Mouse (Mus musculus) WW6 (cell line): ENCODE measurements around the gene Flt1.

Source experiments
- DNase-seq: peaks from one replicate; pipeline ENCODE4 v3.0.0-alpha.2; 2013; ENCODE audit warnings: low read depth, low spot score

Gene Flt1

DNA sequence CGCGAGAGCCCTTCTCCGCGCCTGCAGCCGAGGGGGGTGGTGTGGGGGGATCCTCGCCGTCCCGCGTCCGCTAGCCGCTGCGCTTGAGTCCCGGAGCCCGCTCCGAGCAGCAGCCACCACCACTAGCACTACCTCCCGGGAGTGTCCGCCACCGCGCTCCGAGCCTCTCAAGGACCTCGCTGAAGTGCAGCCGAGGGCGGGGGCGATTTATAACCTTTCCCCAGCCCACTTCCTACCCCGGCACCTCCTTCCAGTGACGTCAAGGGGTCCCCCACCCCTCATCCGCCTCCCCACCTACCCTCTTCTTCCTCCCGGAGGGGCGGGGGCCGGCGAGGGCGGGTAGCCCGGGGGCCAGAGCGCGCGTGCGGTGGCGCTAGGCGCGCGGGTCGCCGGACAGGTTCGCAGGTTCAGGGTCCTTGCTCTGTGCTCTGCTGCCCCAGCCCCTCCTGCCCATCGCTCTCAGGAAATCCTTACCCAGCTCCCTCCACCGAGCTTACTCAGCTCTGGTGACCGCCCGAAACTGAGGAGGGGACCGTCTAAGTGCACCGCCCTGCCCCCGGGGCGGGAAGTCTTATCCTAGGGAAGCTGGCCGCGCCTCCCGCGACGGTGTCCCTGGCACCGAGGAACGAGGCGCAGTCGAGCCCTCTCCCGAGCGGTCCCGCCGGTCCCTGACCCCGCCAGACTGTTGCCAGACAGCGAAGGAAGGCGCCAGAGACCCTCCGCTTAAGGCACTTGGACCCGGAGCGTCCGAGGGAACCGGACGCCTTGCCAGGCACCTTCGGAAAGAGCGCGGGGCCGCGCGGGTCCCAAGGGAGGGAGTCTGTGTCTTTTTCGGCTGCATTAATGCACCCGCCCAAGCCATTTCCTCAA, at the start of gene Flt1:
Gene Flt1 (minus strand): TSS at position 181 of the 870 bp plus-strand sequence.
- DNase-seq, result no peak

DNA sequence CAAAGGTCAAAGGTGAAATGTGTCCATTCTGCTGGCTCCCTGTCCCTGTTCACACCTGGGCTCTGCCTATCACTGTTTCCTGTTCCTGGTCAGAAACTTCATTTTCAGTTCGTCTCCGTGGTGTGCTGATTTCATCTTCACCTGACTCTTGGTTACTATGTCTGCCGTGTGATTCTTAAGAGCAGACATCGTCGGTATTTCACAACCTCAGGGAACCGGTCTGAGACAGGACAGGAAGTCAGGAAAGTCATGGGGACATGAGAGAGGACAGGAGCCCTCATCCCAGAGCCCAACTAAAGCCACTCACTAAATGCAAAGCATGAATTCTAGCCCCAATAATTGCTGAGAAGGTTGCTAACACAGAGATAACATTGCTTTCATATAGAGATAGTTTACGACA, 49.4 kb upstream of the Flt1 start:
- DNase-seq, result no peak

DNA sequence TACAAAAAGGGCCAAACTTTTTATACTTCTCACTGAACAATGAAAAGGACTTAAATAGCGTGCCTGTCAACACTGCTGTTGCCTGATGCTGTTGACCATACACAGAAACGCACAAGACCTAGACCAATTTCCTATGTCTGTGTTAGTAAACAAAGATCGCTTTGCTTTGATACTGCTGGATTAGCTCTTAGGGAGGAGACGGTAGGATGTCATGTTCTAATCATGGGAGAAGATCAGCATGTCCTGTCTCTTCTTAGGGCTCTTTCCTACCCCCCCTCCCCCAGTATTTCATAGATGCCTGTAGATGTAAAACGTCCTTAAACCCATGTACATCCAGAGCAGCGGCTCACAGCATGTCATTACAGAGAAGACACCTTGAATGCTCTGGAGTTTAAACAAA, 44.1 kb upstream of the Flt1 start:
- no peak for DNase-seq

DNA sequence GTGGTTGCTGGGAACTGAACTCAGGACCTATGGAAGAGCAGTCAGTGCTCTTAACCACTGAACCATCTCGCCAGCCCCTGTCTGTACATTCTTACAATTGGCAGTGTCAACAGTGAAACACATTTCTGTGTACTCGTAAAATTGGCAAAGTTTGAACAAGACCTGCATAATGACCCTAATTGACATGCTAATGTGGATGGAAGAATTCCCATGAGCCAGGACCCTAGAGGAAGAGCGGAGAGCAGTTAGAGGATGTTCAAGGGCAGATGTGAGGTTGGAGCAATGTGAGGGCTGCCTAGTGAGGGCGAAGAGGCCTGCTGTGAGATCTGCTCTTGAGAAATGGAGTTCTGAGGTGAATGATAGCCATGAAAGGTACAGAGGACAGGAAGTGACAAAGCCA, 38.2 kb upstream of the Flt1 start:
- no peak for DNase-seq

DNA sequence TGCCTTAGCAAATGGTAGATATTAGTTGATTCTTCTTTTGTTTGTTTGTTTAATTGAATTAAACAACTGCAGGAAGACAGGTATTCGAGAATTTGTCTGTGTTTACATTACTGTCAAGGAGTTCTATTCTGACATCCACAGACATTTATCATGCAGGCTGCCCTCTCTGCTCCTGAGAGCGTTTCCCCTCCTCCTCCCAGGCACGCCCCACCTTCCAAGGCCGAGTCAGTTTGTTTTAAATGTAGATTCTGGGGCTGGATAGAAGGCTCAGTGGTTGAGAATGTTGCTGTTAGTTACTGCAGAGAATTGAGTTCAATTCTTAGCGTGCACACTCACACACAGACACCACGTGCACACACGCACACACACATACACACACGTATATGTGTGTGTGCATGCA, 36.2 kb upstream of the Flt1 start:
- DNase-seq, result no peak

DNA sequence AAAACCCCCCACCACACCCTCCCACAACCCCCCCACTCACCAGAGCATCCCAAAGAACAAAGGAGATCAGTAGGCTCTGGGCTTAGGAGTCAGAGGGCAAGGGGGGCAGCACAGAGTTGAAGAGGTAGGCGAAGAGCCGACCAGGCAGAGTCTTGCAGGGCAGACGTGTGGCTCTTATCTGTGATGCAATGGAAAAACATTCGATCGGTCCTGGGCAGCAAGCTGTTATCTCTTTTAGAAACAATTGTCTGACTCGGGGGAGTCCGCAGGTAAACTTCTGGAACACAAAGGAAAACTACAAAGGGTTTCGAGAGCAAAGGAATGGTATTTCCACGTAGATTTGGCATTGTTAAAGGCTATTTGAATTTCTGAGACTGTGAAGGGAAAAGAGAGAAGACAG, 35.5 kb upstream of the Flt1 start:
- DNase-seq, result no peak

DNA sequence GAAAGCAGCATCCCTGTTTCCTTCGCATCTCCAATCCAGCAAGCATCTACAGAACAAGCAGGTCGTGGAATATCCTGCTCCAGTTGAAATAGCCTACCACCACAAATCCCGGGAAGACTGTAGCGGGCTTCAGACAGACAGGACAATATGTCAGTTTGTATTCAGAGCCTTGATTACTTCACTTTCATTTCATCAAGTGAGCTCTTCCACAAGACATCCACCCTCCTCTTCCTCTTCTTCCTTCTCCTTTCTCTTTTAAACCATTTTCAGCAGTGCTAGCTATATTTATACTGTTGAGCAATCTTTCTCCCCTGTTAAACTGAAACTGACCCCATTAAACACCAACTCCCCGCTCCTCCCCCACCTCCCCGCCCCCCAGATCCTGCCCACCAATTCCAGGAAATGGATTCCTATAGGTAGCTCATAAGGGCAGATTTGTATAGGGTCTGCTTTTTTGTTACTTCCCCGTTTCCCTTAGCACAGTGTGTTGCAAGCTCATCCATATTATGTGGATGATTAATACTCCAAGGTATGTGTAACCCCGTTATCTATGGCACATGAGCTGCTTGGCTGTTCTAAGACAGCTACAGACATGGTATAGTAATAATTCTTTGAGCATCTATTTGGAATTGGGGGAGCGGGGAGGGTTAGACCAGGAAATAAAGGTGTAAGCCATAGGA, 33.0 kb upstream of the Flt1 start:
- no peak for DNase-seq

DNA sequence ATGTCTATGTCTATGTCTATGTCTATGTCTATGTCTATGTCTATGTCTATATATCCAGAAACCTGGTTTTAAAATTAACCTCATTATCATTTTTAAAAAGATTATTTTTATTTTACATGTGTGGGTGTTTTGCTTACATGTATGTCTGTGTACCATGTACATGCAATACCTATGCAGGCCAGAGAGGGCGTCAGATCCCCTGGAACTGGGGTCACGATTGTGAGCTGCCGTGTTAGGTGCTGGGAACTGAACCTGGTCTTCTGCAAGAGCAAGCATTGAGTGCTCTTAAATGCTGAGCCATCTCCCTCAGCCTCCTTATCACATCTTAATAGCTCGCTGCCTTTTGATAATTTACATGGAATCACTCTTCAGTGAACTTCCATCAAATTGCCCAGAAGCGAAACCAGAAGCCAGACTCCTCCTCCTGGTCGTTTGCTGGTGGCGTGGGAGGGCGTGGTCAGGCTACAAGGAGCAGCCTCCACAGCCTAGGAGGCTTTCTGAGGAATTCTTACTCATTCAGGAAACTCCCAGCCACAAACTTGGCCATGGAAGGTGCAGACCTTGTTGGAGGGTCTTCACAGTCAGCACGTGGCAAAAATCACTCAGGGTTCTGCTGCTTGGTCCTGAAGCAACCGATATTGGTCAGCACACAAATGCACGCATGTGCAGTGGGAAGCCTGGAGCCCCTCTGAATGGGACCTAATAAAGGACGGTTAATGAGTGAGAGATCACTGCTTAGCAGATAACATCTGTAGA, 32.2 kb upstream of the Flt1 start:
- no peak for DNase-seq

DNA sequence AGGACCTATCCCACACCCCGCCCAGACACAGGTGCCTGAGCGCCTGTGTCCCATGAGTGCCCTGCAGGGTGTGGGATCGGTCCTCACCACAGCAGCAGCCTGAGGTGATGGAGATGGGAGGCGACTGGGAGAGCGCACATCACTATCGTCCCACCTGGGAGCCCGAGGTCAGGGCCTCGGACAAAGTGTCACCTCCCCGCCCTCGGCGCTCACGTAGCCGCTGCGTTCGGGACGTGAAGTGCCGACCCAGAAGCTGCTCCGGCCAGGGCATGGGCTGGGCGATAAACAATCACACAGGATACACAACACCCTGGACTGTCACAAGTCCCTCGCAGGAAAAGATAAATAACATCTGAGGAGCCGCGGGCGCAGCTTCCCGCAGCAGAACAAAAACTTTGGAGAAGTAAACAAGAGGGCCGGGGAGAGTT, 27.1 kb upstream of the Flt1 start:
- no peak for DNase-seq

DNA sequence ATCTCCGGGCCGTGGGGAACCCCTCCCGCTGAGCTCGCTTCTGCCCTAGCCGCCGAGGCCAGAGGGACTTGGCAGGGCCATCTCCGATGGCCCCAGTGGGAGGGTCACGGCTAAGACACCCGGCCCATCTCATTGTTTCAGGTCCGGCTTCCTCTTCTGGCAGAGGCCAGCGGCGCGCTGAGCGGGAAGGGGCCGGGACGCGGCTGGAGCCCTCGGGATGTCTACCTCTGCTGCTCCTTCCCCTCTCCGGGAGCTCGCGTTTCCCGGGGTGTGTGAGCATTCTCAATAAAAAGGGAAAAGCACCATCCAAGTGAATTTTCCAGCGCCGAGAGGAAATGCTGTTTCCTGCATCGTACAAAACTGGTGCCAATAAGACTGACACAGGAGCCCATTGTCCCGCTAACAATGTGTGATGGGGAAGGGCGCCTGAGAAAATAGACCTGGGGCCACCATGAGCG, 25.9 kb upstream of the Flt1 start:
- DNase-seq, result no peak

DNA sequence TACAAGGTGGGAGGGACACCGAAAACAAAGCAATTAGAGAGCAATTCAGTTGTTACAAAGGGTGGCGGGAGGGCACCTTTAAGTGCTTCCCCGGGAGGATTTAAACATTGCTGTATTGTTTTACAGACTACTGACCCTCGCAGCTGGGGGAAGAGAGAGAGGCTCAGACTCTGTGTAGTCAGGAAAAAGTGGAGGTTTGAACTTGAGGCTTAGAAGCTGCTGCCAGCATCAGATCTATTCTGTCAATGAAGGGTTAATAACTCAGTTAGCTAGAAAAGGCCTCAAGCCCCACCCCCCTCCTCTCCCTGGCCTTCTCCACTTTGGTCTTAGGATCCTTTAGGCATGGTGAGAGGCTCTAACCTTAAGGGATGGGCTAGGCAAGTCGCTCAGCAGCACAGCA, 24.2 kb upstream of the Flt1 start:
- DNase-seq, result no peak

DNA sequence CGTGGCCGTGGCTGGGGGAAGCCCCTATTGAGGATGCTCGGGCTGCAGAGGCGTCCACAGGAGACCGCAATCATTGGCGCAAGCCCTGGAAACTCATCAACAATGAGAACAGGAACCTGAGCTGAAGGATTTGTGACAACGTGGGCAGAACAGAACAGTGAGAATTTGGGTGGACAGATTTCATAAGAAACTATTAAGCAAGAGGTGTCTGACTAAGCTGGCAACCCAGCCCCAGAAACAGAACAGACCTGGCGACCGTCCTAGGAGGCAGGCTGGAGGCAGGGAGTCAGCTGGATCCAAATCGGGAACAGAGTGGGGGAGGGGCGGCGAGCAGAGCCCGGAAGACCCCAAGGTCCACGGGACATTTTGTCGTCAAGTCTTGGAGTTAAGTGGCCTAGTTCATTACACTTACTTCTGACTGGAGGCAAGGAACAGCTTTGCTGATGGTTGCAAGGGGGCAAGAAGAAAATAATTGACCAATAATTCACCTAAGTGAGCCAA, 22.3 kb upstream of the Flt1 start:
- DNase-seq, result no peak

DNA sequence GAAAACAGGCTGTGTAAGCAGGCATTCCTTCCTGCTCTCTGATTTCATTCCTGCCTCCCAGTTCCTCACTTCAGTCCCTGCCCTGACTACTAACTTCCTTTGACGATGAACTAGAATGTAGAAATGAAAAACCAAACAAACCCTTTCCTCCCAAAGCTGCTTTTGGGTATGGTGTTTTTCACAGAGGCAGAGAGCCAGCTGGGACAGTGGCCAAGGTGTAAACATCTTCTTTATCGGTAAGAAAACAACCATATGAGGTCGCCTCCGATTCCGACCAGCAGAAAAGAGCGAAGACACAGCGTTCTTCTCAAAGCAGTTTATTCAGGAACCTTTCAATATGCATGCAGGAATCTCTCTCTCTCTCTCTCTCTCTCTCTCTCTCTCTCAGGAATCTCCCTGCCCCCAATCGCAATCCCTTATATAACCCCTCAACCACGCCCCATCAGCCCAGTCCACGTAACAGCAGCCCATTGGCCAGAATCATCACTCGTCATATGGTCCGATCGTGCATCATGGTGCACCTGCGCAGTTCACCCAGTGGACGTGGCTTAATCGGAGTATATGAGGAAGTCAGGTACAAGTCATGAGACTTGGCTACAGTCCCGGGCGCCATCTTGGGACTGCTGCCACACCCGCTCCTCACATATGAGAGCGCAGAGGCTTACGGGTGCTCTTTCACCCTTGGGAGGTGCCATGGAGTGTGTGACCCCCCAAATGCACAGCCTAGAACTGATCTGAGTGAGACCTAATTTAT, 19.3 kb upstream of the Flt1 start:
- no peak for DNase-seq

DNA sequence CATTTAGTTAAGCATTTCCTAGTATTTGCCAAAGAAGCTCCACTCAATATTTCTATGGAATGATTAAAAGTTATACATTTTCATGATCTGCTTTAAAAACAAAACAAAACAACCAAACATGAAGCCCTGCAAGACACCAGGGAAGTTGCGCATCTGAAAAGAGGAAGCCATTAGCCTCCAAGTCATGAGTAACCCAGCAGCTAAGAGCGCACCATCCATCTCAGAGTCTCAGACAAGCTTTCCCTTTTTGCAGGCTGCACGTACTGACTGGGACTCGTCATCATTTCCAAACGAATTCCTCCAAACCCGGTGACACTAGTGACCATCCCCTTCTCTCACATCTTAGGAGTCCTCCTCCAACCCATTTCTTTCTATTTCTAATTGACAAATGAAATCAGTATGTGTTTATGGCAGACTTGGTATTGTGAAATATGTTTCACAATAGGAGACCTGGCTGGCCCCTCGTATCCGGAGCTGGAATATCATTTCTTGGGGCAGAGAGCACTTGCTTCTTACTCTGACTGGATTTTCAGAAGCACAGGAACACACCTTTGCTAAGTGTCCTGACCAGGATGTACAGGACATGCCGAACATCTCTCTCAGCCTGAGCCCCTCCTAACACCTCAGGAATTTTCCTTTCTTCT, 16.8 kb upstream of the Flt1 start:
- DNase-seq, result no peak

DNA sequence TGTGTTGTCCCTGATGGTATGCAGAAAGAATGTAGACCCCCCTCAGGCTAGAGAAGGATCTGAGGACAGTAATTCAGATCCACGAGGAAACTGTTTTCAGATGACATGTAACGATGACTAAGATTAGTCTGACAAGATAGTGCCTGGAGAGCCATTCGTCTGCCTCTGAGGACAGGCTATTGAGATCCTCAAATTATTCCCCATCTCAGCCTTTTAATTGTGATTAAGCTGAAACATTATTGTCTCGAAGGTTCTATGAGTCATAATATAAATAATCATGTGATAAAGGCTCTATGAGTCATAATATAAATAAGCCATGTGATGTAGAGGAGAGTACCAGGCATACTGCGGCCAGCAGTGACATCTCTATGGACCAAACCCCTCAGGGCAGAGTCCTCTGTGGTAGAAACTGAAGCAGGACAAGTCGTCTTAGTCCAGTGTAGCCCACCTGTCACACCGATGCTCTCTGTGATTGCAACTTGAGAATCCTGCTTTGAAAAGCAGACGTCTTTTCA, 11.0 kb upstream of the Flt1 start:
- no peak for DNase-seq

DNA sequence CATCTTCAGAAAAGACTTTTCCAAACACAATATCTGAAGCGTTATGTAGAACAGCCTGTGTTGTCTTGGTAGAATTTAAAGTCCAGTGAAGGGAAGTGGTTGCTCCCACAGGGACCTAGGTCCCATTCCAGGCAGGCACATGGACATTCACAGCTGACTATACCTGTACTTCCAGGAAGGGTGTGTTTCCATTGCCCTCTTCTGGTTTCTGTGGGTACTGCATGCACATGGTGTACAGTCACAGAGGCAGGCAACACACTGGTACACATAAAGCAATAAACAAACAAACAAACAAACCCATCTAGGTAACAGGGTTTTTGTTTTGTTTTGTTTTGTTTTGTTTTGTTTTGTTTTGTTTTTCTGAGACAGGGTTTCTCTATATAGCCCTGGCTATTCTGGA, 7.9 kb upstream of the Flt1 start:
- no peak for DNase-seq

DNA sequence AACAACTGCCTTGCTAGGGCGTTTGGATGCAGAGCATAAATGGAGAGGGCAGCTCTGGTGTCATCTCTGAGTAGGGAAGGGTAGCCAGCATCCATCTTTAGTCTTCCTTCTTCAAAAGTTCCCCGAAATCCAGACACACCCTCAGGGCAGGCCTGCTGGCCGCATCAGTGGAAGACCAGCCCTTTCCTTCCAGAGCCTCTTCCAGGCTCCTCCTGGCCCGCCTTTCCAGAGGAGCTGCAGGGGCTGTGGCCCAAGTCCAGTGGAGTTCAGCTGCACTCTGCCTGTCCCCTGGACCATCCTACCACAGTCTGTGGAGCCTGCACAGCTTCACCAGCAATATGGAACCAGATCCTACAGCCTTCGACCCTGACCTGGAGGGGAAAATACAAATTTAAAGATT, 7.1 kb upstream of the Flt1 start:
- no peak for DNase-seq

DNA sequence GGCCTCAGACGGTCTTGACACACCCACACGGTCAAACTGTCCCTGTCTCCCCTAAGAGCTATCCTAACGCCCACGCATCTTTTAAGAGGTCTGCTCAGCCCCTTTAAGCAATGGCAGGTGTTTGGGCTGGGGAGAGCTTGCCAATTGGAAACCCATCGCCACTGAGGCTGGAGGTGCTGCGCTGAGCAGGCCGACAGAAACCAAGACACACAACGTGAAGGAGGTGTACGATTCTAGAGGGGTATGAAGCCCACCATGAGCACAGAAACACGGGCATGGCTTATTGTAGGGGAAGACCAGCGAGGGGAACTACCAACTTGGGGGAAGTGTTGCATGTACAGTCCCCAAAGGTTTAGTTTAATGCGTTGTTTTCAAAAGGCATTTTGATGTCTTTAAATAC, 1.7 kb upstream of the Flt1 start:
- DNase-seq, result no peak

DNA sequence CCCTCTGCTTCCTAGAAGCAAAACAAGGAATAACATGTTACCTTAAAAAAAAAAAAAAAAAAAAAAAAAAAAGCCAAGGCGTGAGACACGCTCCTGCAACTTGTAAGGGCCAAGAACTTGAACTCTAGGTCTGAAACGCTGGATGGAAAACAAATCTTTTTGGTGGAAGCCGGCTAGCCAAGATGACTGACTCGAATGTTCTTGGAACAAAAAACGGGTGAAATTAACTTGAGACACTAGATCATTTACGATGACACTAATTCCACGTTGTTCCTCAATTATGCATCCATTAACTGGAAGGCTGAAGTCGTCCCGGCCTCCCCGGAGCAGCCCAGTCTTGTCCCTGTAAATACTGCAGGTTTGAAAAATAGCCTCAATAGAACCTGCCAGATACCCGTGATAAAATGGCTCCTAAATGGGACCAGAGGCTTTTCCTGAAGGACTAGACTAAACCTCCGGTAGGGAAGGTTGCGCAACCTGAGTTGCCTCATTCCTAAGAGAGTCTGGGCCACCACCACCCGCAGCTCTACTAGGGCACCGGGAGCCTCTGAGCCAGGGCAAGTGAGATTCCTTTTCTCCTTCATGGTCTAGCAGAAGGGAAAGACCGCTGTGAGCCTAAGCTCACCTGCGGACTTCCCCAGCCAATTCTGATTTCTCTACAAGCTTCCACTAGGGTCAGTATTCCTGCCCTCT, 1.0 kb upstream of the Flt1 start:
- DNase-seq, result no peak
